Mouse (Mus musculus): ENCODE measurements around the gene Tmed5.
"Not testable (repeated sequence)": the region's sequence is repeated elsewhere in the genome, so short reads cannot be mapped to it uniquely, and the experiment has no call there.

Gene Tmed5

GRCm38 (mm10) chr5:108132441-108133243 is at the start of gene Tmed5, which contains the start of gene Ccdc18:
TSS of gene Tmed5 (minus strand) at chr5:108132620.
TSS of gene Ccdc18 (plus strand) at chr5:108132875.
- peak; percentile 96 for DNase-seq

DNA sequence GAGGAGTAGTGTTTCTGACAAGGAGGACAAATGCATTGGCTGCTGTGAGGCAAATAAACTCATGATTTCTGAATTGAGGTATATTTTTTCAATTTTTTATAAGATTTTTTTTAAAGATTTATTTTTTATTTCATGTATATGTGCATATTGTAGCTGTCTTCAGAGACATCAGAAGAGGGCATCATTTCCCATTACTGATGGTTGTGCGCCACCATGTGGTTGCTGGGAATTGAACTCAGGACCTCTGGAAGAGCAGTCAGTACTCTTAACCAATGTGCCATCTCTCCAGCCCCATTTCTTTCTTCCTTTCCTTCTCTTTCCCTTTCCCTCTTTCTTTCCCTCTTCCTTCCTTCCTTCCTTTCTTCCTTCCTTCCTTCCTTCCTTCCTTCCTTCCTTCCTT is 31.3 kb upstream of the Tmed5 start:
- peak; percentile 18 for DNase-seq

DNA sequence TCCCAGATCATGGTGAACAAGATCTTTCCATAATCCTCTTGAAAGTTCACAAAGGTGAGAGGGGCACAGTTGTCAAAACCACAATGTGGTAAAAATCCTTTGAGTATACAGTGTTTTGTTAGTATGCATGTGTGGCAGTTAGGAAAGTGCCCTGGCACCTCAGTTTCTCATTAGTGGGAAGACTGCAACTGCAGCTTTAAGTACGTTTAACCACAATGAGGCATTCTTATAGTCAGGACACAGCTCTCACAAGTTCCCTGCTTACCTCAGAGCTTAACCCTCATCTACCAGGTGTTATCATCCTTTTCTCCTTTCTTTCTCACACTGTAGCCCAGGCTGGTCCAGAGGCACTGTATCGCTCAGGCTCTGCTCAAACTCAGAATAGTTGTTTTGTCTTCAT is 28.4 kb upstream of the Tmed5 start:
- DNase-seq = no peak

DNA sequence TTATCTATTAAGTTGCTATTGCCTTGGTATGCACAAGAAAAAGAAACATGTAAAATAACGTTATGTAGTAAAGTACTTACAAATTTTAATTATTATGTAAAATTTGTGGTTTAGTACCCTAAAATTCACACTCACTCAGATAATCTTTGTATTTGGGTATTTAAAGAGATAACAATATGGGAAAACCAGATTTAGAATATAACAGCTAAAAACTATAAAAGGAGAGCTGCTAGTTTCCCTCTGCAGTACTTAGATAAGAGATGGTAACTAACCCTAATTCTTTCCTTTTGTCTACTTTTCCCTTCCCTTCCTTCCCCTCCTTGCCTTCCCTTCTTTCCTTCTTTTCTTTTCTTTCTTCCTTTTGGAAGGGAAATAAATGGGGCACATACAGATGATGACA is 20.2 kb upstream of the Tmed5 start:
- DNase-seq = no peak

GRCm38 (mm10) chr5:108131849-108132440 is 475 bp downstream of the Tmed5 start:
- DNase-seq = no peak

- DNase-seq = no peak
Measured at GRCm38 (mm10) chr5:108120221-108120900, 12.1 kb downstream of the Tmed5 start.

- no peak for DNase-seq
Measured at GRCm38 (mm10) chr5:108117693-108118092, 14.7 kb downstream of the Tmed5 start.

- DNase-seq = no peak
Measured at GRCm38 (mm10) chr5:108109346-108109745, 23.1 kb downstream of the Tmed5 start.

DNA sequence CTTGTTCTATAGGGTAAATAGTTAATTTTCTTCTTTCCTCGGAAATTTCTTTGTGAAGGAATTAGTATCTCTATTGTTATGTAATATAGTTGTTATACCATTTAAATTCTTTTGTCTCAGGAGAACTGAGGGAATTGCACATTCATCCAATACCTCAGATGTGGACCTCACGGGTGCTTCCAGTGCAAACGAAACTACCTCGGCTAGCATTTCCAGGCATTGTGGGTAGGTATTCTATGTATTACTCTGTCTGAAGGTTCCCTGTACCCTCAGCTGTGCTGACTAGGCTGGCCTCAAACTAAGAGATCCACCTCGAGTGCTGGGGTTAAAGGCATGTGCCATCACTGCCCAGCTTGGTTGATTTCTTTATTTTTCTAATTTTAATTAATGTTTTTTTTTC is 28.1 kb downstream of the Tmed5 start:
- no peak for DNase-seq

DNA sequence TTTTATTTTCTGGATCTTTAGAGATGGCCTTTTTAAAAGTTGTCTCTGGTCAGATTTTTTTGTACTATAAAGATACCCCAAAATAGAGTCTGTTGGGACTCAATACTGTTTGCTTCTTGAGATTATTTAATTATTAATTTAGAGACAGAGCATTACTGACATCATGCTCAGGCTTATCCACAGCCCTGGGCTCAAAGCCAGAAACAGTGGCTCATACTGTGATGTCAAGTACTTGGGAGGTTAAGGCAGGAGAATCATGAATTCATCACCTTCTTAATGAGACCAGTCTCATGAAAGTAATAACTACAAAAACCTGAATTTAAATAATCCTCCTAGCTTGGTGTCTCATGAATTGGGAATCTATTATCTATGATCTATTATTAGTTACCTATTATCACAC is 32.2 kb downstream of the Tmed5 start:
- no peak for DNase-seq

DNA sequence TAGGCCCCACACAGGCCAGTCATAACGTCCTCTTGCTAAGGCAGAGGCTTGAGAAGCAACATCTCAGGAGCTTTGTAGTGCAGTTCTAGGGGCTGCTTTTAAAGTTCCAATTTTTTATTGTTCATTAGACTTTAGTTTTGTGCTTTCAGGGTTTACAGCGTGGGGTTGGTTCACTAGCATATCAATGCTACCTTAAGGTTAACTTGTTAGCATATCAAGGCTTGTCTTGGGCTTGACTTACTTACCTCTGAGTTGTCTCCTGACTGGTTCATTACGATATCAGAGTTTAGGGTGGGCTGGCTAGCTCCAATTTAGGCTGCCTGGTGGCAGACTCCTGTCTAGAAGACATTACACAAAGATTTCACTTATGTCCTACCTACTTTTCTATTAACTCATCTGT is 34.7 kb downstream of the Tmed5 start:
- DNase-seq = no peak

DNA sequence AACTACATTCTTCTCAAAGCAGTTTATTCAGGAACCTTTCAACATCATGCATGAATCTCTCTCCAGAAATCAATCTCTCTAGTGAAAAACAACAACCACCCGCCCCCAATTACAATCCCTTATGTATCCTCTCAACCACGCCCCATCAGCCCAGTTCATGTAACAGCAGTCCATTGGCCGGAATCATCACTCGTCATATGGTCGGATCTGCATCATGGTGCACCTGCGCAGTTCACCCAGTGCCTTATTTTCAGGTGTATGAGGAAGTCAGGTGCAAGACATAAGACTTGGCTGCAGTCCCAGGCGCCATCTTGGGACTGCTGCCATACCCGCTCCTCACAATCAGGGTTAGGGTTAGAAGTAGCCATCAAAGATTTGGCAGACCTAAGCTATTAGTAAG is 39.7 kb downstream of the Tmed5 start:
- DNase-seq = not testable (repeated sequence)

GRCm38 (mm10) chr5:108085440-108085839 is 47.0 kb downstream of the Tmed5 start:
- DNase-seq = no peak

DNA sequence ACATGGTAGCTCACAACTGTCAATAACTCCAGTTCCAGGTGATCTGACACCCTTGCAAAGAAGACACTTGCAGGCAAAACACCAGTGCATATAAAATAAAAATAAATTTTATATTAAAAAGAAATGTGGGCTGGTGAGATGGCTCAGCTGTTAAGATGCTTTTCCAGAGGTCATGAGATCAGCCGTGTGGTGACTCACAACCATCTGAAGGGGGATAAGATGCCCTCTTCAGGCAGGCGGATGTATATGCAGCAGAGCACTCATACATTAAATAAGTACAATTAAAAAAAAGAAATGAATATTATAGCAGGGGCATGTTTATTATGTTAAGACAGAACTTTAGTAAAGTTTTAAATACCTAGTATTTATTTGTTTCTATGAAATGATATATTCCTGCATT is 50.0 kb downstream of the Tmed5 start:
- no peak for DNase-seq

DNA sequence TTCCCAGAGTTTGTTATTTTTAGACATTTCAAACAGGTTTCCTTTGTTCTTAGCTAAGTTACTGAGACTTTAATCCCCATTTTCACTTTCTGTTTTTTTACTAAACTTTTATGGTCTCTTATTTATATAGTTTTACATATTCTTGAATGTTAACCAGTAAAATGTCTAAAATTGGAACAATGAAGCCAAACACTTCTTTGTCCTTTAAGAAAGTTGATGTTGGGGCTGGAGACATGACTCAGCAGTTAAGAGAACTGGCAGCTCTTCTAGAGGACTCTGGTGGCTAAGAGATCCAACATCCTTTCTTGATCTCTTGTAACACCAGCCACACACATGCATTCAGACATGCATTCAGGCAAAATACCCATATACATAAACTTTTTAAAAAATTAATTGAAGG is 52.8 kb downstream of the Tmed5 start:
- no peak for DNase-seq

- no peak for DNase-seq
Measured at GRCm38 (mm10) chr5:108076833-108077540, 55.4 kb downstream of the Tmed5 start.

- DNase-seq = no peak
Measured at GRCm38 (mm10) chr5:108076241-108076640, 56.2 kb downstream of the Tmed5 start.

DNA sequence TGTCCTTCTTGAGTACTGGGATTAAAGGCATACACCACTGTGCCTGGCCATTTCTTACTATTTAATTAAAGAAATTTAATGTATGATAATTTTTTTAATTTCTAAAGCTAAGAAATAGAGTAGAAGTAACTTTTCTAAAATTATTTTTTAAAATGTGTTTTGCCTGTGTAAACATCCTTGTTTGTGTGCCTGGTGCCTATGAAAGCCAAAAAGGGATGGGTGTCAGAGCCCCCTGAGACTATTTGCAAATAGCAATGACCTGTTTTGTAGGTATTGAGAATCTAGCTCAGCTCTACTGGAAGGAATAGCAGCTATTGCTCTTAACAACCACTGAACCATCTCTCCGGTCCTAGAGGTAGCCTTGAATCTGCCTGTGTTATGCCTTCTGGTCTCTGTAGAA is 60.1 kb downstream of the Tmed5 start:
- no peak for DNase-seq

DNA sequence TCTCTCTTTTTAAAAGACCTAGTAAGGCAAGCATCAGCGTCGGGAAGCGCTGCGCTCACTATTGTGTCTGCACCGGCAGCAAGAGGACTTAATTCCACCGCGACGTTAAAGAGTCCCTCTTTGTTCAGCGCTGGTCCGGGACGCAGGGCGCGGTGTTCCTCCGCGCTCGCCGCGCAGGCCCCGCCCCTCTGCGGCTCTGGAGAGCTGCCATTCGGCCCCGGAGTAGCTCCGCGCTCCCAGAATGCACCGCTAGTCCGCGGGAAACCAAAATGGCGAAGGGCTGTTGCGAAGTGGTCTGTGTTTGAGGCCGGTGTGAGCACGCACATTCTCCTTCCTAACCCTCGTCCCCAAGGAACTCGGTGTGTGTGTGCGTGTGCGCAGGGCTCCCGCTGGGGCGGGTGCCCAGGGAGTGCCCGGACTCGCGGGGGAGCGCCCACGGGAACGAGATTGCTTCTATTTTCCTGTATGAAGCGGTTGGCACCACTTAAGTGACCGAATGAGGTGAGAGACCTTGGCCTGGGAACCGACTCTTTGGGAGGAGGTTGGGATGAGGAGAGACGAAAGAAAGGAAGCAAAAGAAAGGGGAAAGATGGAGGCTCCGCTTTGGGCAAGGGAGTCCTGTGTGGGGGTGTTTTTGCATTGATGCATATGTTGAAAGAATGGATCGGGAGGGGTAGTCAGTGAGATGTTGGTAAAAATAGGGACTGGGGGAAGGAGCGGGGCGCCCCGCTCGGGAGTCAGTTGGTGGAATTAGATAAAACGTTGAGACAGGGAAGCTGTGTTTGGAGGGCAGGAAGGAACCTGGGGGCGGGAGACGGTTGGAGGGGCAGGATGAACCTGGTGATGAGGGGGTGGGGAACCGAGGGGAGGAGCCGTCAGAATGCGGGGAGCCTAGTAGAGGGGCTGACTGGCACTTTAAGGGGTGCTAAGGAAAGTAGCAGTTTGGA is 66.7 kb downstream of the Tmed5 start, which contains the start of gene Mtf2:
Gene Mtf2 (plus strand): TSS at position 210 of the 947 bp plus-strand sequence.
- peak; percentile 98 for DNase-seq

DNA sequence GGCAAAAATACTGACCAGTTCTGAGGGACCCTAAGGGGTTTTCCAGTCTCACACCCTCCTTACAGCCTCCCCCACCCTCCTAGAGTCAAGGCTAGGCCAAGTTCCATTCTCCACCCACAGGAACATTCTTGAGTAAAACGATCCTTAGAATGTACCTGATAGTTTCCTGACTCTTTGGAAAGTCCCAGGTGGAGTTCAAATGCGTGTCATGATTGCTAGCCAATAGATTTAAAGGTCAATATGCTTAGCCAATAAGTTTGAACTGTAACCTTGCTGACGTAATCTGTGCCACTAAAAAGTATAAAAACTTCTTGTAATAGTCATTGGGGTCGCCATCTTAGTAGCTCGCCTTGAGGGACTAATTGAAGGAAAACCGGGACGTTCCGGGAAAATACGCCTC is 72.0 kb downstream of the Tmed5 start:
- DNase-seq = no peak
